Mouse (Mus musculus): ENCODE results near the gene 4930544D05Rik. TPM values are rescaled to one million over a fixed set of nuclear protein-coding genes. Genes with fewer than 3 reads are reported as not detected.

4930544D05Rik gene
- polyA plus RNA-seq, 1 experiment from 2014 or later = not detected

- H3K27me3 ChIP-seq = no peaks in the 10 kb centered on the region
- H3K4me3 ChIP-seq (replicated peaks) = no peak overlapping the region
- no peak overlapping the region for H3K4me2 ChIP-seq (replicated peaks)
- H3K27ac ChIP-seq (replicated peaks) = no peak overlapping the region
- ATAC-seq (ENCODE audit: insufficient number of reproducible peaks, low FRiP score, low TSS enrichment, low read depth) = no peak
- peaks cover 28% of the 10 kb centered on the region for H3K36me3 ChIP-seq
- H3K4me1 ChIP-seq = peaks cover 18% of the 10 kb centered on the region
- no peaks in the 10 kb centered on the region for H3K9me3 ChIP-seq (replicated peaks)
- 90% methylated on average over 6 of the region's 6 CpGs for WGBS
- no peak overlapping the region for H3K9ac ChIP-seq
These were observed 27.4 kb downstream of the 4930544D05Rik start for GRCm38 (mm10) chr11:70643051-70643450.

GRCm38 (mm10) chr11:70644564-70645103 is 29.0 kb downstream of the 4930544D05Rik start:
- H3K4me2 ChIP-seq (replicated peaks) = no peak overlapping the region
- no peak for ATAC-seq (ENCODE audit: insufficient number of reproducible peaks, low FRiP score, low TSS enrichment, low read depth)
- H3K4me3 ChIP-seq (replicated peaks) = no peak overlapping the region
- peaks cover 36% of the 10 kb centered on the region for H3K36me3 ChIP-seq
- peaks cover 34% of the 10 kb centered on the region for H3K4me1 ChIP-seq
- H3K9ac ChIP-seq = no peak overlapping the region
- no peaks in the 10 kb centered on the region for H3K27me3 ChIP-seq
- 93% methylated on average over 8 of the region's 8 CpGs for WGBS
- H3K9me3 ChIP-seq (replicated peaks) = no peaks in the 10 kb centered on the region
- H3K27ac ChIP-seq (replicated peaks) = no peak overlapping the region; the same call in 1 of the 2 replicates

- peak overlapping the region; percentile 74 for H3K4me2 ChIP-seq (replicated peaks)
- H3K27ac ChIP-seq (replicated peaks) = peak overlapping the region; percentile 99
- WGBS = 89% methylated on average over 12 of the region's 12 CpGs
- peaks cover 47% of the 10 kb centered on the region for H3K36me3 ChIP-seq
- no peak for ATAC-seq (ENCODE audit: insufficient number of reproducible peaks, low FRiP score, low TSS enrichment, low read depth)
- H3K27me3 ChIP-seq = no peaks in the 10 kb centered on the region
- peaks cover 40% of the 10 kb centered on the region for H3K4me1 ChIP-seq
- H3K4me3 ChIP-seq (replicated peaks) = peak overlapping the region; percentile 74
- peak overlapping the region; percentile 93 for H3K9ac ChIP-seq
- no peaks in the 10 kb centered on the region for H3K9me3 ChIP-seq (replicated peaks)
These were observed 30.0 kb downstream of the 4930544D05Rik start for GRCm38 (mm10) chr11:70645461-70646258.

GRCm38 (mm10) chr11:70646259-70646555 is 30.6 kb downstream of the 4930544D05Rik start:
- peaks cover 46% of the 10 kb centered on the region for H3K4me1 ChIP-seq
- peaks cover 52% of the 10 kb centered on the region for H3K36me3 ChIP-seq
- peak overlapping the region; percentile 99 for H3K27ac ChIP-seq (replicated peaks)
- ATAC-seq (ENCODE audit: insufficient number of reproducible peaks, low FRiP score, low TSS enrichment, low read depth) = no peak
- H3K4me2 ChIP-seq (replicated peaks) = peak overlapping the region; percentile 74
- no peaks in the 10 kb centered on the region for H3K9me3 ChIP-seq (replicated peaks)
- no peaks in the 10 kb centered on the region for H3K27me3 ChIP-seq
- peak overlapping the region; percentile 93 for H3K9ac ChIP-seq
- 19% methylated on average over 3 of the region's 3 CpGs for WGBS
- peak overlapping the region; percentile 74 for H3K4me3 ChIP-seq (replicated peaks)

GRCm38 (mm10) chr11:70646691-70647650 is 31.3 kb downstream of the 4930544D05Rik start, which contains the start of the genes Rnf167 and Slc25a11:
TSS of gene Rnf167 (plus strand) at chr11:70647235.
TSS of gene Slc25a11 (minus strand) at chr11:70647479.
- peak within 1 kb of the TSS; percentile 93 for H3K9ac ChIP-seq
- ATAC-seq (ENCODE audit: insufficient number of reproducible peaks, low FRiP score, low TSS enrichment, low read depth) = peak; percentile 88
- H3K27me3 ChIP-seq = no peaks in the 10 kb centered on the region
- peak within 1 kb of the TSS; percentile 74 for H3K4me3 ChIP-seq (replicated peaks)
- H3K27ac ChIP-seq (replicated peaks) = peak within 1 kb of the TSS; percentile 99
- H3K4me1 ChIP-seq = peaks cover 53% of the 10 kb centered on the region
- under 1% methylated on average over 63 of the region's 63 CpGs for WGBS
- no peaks in the 10 kb centered on the region for H3K9me3 ChIP-seq (replicated peaks)
- peak within 1 kb of the TSS; percentile 82 for H3K4me2 ChIP-seq (replicated peaks)
- H3K36me3 ChIP-seq = peaks cover 57% of the 10 kb centered on the region

GRCm38 (mm10) chr11:70647716-70648420 is 32.2 kb downstream of the 4930544D05Rik start:
- Histone ChIP-seq H3K4me1 (peaks cover 62% of the 10 kb centered on the region), H3K9ac (peak overlapping the region; percentile 89), H3K4me2 (replicated peaks) (peak overlapping the region; percentile 82), H3K4me3 (replicated peaks) (peak overlapping the region; percentile 74), H3K9me3 (replicated peaks) (no peaks in the 10 kb centered on the region), H3K36me3 (peaks cover 64% of the 10 kb centered on the region), H3K27me3 (no peaks in the 10 kb centered on the region), H3K27ac (replicated peaks) (peak overlapping the region; percentile 99)
- 3% methylated on average over 28 of the region's 28 CpGs for WGBS
- peak; percentile 8; the same call in 1 of the 2 replicates for ATAC-seq (ENCODE audit: insufficient number of reproducible peaks, low FRiP score, low TSS enrichment, low read depth)

- Histone ChIP-seq H3K4me1 (peaks cover 64% of the 10 kb centered on the region), H3K36me3 (peaks cover 58% of the 10 kb centered on the region), H3K4me3 (replicated peaks) (peak overlapping the region; percentile 74), H3K9ac (peak overlapping the region; percentile 89; the same call in 1 of the 2 replicates), H3K27me3 (no peaks in the 10 kb centered on the region), H3K4me2 (replicated peaks) (peak overlapping the region; percentile 82), H3K9me3 (replicated peaks) (no peaks in the 10 kb centered on the region), H3K27ac (replicated peaks) (no peak overlapping the region)
- ATAC-seq (ENCODE audit: insufficient number of reproducible peaks, low FRiP score, low TSS enrichment, low read depth) = no peak
- WGBS = 81% methylated on average over 4 of the region's 4 CpGs
These were observed 32.9 kb downstream of the 4930544D05Rik start for GRCm38 (mm10) chr11:70648512-70648911.

GRCm38 (mm10) chr11:70649185-70649734 is 33.6 kb downstream of the 4930544D05Rik start:
- Histone ChIP-seq H3K36me3 (peaks cover 51% of the 10 kb centered on the region), H3K4me3 (replicated peaks) (no peak overlapping the region; the same call in 1 of the 2 replicates)

GRCm38 (mm10) chr11:70650322-70651175 is 34.9 kb downstream of the 4930544D05Rik start:
- no peaks in the 10 kb centered on the region for H3K27me3 ChIP-seq
- peaks cover 38% of the 10 kb centered on the region for H3K36me3 ChIP-seq
- no peak overlapping the region for H3K9ac ChIP-seq
- 0 out of 2 replicates have a peak overlapping the region, but pooled peaks have one; percentile 8 for H3K4me2 ChIP-seq (replicated peaks)
- ATAC-seq (ENCODE audit: insufficient number of reproducible peaks, low FRiP score, low TSS enrichment, low read depth) = no peak
- 70% methylated on average over 12 of the region's 12 CpGs for WGBS
- peaks cover 59% of the 10 kb centered on the region for H3K4me1 ChIP-seq
- H3K9me3 ChIP-seq (replicated peaks) = no peaks in the 10 kb centered on the region
- H3K4me3 ChIP-seq (replicated peaks) = peak overlapping the region; percentile 7; the same call in 1 of the 2 replicates
- peak overlapping the region; percentile 69 for H3K27ac ChIP-seq (replicated peaks)

More at GRCm38 (mm10) chr11:70649185-70649734, 33.6 kb downstream of the 4930544D05Rik start:
- H3K9ac ChIP-seq = 0 out of 2 replicates have a peak overlapping the region, but pooled peaks have one; percentile 5
- H3K4me1 ChIP-seq = peaks cover 64% of the 10 kb centered on the region
- WGBS = 77% methylated on average over 8 of the region's 8 CpGs
- H3K27me3 ChIP-seq = no peaks in the 10 kb centered on the region
- H3K27ac ChIP-seq (replicated peaks) = 0 out of 2 replicates have a peak overlapping the region, but pooled peaks have one; percentile 11
- H3K9me3 ChIP-seq (replicated peaks) = no peaks in the 10 kb centered on the region
- no peak for ATAC-seq (ENCODE audit: insufficient number of reproducible peaks, low FRiP score, low TSS enrichment, low read depth)
- H3K4me2 ChIP-seq (replicated peaks) = no peak overlapping the region

All from embryonic facial prominence, embryonic 15.5 days (tissue).